Mouse (Mus musculus) C2C12 (cell line): ENCODE measurements at regions not wholly inside any gene's neighbourhood (a gene's known extent, or its start where the extent isn't known, plus 50 kb on each side); places are given as distances from the start of the nearest gene placed in this dataset.

Source experiments
- CTCF ChIP-seq: IDR thresholded peaks from one replicate; pipeline ENCODE4 v1.5.1; 2011; ENCODE audit not compliant: control insufficient read depth, insufficient read depth, insufficient read length
- MAX ChIP-seq: IDR thresholded peaks from one replicate; pipeline ENCODE4 v1.6.1; 2011; ENCODE audit warnings: mild to moderate bottlenecking, control low read depth
- MYOD1 ChIP-seq: IDR thresholded peaks from one replicate; pipeline ENCODE4 v1.6.1; 2011; ENCODE audit warnings: low read depth; ENCODE audit not compliant: control insufficient read depth, insufficient read length
- MYOG ChIP-seq: IDR thresholded peaks from one replicate; pipeline ENCODE4 v1.6.1; 2011; ENCODE audit not compliant: control insufficient read depth, insufficient read length; ENCODE audit errors: extremely low read depth

DNA sequence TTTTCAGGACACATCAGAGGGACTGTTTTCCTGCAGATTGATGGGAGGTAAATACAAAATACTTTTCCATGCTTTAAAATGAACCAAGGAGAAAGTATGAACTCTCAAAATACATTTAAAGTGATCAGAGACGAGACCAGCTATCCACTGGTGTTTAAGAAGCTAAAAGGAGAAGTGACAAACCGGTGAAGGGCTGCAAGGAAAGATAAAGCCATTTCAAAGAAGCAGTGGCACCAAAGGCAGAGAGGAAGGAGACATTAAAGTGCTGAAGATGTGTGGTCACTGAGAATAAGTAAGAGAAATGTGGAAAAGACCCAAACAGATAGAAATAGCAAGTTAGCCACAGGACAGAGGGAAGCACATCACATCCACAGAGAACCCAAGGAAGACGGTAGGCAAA is 245.7 kb downstream of the Arpp21 start:
- TF ChIP-seq CTCF (no peak), MAX (no peak), MYOG (no peak), MYOD1 (no peak)
